Mouse (Mus musculus): ENCODE results near the gene Tstd1.

Tstd1 gene

DNA sequence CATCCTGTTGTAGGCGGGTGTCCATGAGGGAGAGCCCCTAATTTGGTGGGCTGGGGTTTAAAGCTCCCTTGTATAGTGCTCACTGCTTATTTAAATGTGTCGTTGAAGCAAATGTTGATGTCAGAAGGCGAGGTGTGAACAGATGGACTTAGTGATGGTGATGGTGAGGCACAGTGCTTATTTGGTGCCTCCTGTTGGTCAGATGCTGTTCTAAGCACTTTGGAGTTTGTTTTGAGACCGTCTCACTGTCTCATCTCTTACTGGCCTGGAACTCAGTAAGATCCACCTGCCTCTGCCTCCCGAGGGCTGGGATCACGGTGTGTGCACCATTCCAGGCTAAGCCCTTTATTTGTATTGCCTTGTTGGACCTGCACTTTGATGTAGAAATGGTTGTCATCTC lies 36.3 kb downstream of the Tstd1 start:
- DNase-seq (ENCODE audit: low read depth, low spot score): no peak

DNA sequence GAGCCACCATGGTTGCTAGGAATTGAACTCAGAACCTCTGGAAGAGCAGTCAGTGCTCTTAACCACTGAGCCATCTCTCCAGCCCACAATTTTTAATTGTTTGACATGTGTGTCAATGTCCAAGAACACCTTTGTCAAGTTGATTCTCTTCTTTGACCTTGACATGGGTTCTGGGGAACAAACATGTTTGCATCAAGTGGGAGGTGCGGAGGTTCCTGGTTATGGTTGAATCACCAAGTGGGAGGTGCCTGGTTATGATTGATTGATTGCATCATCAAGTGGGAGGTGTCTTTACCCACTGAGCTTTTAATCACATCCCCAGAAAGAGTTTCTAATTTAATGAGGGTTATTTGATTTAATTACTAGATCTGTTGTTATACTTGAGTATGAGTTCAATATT lies 38.9 kb downstream of the Tstd1 start:
- no peak for DNase-seq (ENCODE audit: low read depth, low spot score)

DNA sequence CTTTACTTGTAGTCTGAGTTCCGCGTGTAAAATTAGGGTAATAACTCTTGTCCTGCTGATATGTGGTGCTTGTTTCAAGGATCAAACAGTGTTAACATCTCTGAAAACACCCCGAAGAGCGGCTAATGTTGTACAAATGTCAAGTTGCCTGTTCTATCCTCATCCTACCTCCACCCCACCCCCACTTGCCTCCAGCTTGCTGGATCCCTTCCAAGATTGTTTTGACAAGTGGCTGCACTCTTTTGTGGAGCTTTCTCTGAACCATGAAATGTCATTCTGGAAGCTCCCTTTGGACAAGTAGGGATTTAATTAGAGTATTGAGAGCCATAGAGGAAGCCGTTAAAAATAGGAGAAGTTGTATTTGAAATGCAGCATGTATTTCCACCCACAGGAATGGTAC lies 41.1 kb downstream of the Tstd1 start:
- DNase-seq (ENCODE audit: low read depth, low spot score): no peak

- DNase-seq (ENCODE audit: low read depth, low spot score): no peak
Measured at GRCm38 (mm10) chr1:171460551-171461503, 42.2 kb downstream of the Tstd1 start.

- no peak for DNase-seq (ENCODE audit: low read depth, low spot score)
Measured at GRCm38 (mm10) chr1:171463133-171463532, 44.5 kb downstream of the Tstd1 start.

DNA sequence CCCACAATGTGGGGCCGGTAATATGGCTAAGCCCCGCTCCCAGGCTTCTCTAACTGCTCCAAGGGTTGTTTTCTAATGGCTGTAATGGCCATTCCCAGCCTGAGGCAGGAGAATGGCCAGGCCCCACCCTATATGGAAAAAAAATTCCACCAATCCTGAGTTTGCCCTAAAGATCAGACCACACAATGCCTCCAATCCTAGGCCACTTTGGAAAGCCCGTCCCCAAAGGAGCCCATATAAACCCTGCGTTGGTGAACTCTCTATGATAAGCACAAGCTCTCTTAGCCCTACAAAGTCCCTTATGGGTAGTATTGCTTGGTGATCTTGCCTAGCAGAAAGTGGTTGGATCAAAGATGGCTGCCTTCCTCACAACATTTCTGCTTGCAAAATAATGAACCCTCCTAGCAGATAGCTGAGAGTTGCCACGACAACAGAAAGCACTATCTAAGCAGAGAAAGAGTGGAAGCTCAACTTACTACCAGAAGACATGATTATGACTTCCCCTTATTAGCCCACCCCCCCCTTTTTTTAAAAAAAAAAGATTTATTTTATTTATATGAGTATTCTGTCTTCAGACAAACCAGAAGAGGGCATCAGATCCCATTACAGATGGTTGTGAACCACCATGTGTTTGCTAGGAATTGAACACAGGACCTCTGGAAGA lies 47.2 kb downstream of the Tstd1 start:
- no peak for DNase-seq (ENCODE audit: low read depth, low spot score)

GRCm38 (mm10) chr1:171466565-171466964 lies 47.9 kb downstream of the Tstd1 start:
- DNase-seq (ENCODE audit: low read depth, low spot score): peak; percentile 64

DNA sequence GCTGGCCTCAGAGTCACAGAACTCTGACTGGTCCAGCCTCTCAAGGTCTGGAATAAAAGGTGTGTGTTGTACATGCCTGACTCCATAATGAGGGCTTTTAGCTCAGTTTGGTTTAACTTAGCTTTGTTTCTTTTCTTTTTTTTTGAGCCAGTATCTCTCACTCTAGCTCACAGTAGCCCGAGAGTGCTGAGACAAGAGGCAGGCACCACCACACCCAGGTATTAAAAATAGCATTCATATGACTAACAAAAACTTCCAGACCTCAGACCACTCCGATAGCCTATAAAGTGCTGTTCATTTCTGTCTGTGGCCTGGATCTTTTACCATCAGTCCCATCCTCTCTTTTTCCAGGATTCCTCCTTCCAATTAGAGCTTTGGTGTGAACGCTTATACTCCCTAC lies 51.0 kb downstream of the Tstd1 start:
- DNase-seq (ENCODE audit: low read depth, low spot score): no peak
